8 mouse cellular contexts compared by ENCODE assay signal in the genomic region with DNA sequence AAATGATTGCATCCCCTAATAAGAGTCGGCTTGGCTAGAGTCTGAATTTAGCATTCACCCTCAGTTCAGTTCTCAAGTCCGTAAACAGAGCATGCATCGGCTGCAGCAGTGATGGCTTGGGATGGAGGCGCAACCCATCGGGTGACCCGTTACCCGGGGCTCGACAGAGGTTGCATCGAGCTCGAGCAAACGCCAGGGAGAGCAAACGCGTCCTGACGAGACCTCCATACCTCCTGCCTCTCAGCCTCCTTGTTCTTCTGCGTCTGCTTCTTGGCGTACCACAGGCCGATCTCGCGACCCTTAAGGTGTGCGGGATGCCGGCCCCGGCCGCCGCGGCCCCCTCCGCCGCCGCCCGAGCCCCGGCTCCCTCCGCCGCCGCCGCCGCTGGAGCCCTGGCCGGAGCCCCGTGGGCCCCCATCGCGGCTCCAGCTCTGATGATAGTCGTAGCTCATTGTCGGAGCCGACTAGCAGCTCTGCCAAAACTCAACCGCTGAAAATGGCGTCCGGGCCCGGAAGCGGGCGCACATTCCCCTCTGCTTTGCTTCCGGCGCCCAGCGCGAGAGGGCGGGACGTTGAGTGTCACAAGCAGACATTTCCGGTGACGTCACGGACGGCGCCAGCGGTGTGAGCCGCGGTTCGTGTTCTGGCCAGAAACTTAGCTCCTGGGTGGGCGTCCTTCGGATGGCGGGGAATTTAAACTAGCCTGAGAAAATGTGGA. TPM values are rescaled to one million over a fixed set of nuclear protein-coding genes. Genes with fewer than 3 reads are reported as not detected.
A peak's percentile ranks its signal among the peaks of the same experiment; 100 is the strongest.
DNase-seq lines count a peak whose midpoint lies in the region; ATAC-seq and TF ChIP-seq lines count a peak whose summit lies in the region.

A gene (minus strand): TSS at position 517 of the 718 bp plus-strand sequence.

- H3K4me1 ChIP-seq in hindbrain, embryonic 13.5 days (replicated peaks): peaks cover 18% of the 10 kb centered on the region

- no peaks in the 10 kb centered on the region for H3K9me3 ChIP-seq in hindbrain, embryonic 13.5 days

- H3K36me3 ChIP-seq in hindbrain, embryonic 13.5 days: no peaks in the 10 kb centered on the region

- in situ Hi-C loops in Patski (cut with MboI; ENCODE audit: low pct_unique_long_range_greater_than_20kb): no loop called here

- under 1% methylated on average over 66 of the region's 66 CpGs for WGBS in hindbrain, embryonic 13.5 days

- H3K4me3 ChIP-seq in hindbrain, embryonic 13.5 days: peak within 1 kb of the TSS; percentile 92

- POLR2A ChIA-PET in Patski (lab: Charles Lee): no interaction called here

- peak within 1 kb of the TSS; percentile 94 for H3K9ac ChIP-seq in hindbrain, embryonic 13.5 days

- CTCF ChIA-PET in Patski (lab: Charles Lee): interaction anchor here (1.0 kb wide), 1 partner anchor 21 kb away, joined by 4 read pairs; no protein-coding TSS in a partner anchor

- peak; percentile 99 for ATAC-seq in Patski
- ATAC-seq in hindbrain, embryonic 13.5 days (ENCODE audit: low FRiP score): peak; percentile 99

- peak; percentile 85 for DNase-seq in Patski (ENCODE audit: low read depth, low spot score)
- DNase-seq in cerebellum, postnatal 14 days: peak; percentile 98
- DNase-seq in frontal cortex, postnatal 14 days (ENCODE audit: low spot score in 2 of 2): peak; percentile 96 to 98
- DNase-seq in layer of hippocampus, postnatal 25 days (ENCODE audit: extremely low spot score in 1 of 2, low spot score in 1 of 2): peak; percentile 92 to 97
- peak; percentile 96 for DNase-seq in lung, postnatal 25 days (ENCODE audit: low spot score)
- DNase-seq in retina, embryonic 14.5 days (ENCODE audit: low spot score): peak; percentile 98
- DNase-seq in thymus, postnatal 4 days: peak; percentile 98

- H3K4me2 ChIP-seq in hindbrain, embryonic 13.5 days: peak within 1 kb of the TSS; percentile 73

- no peak for TF ChIP-seq CTCF in Patski (IDR thresholded peaks at IDR 0.05)

- H3K27ac ChIP-seq in hindbrain, embryonic 13.5 days: peak within 1 kb of the TSS; percentile 98

- H3K27me3 ChIP-seq in Patski: peaks cover 18% of the 10 kb centered on the region
- no peaks in the 10 kb centered on the region for H3K27me3 ChIP-seq in hindbrain, embryonic 13.5 days

RNA-seq across cellular contexts. Expression of the gene that starts here (rescaled TPM):
- 46.9 TPM for polyA plus RNA-seq in Patski (2021)
- 46.7 and 48.1 TPM in 2 replicates for polyA plus RNA-seq in hindbrain, embryonic 13.5 days (2015; fragmentation: Nextera tagmentation; extraction: Ambion mirVana)
- total RNA-seq in layer of hippocampus, postnatal 25 days (2021): 10 to 100 TPM; 55.5 to 56.2 TPM

Comparison
In these comparisons a context has a peak if more than half of its experiments do, and no peak if none do; other contexts are left out.
1. Peak in every context shown above with its lines: DNase-seq, ATAC-seq, H3K4me3 ChIP-seq and H3K27ac ChIP-seq.